Mouse (Mus musculus): ENCODE measurements at regions not wholly inside any gene's neighbourhood (a gene's known extent, or its start where the extent isn't known, plus 50 kb on each side); places are given as distances from the start of the nearest gene placed in this dataset. TPM values are rescaled to one million over a fixed set of nuclear protein-coding genes. Genes with fewer than 3 reads are reported as not detected.

- no peaks in the 10 kb centered on the region for H3K9me3 ChIP-seq (ENCODE audit: low read length)
- no peak overlapping the region for H3K9ac ChIP-seq (replicated peaks; ENCODE audit: low read length)
- no peaks in the 10 kb centered on the region for H3K27me3 ChIP-seq (ENCODE audit: insufficient read depth, low read length)
- H3K36me3 ChIP-seq (ENCODE audit: insufficient read depth, low read length), result no peaks in the 10 kb centered on the region
- ATAC-seq (ENCODE audit: low FRiP score, low TSS enrichment), result no peak
- no peak overlapping the region for H3K4me2 ChIP-seq (replicated peaks; ENCODE audit: low read depth, low read length)
- H3K4me1 ChIP-seq (ENCODE audit: insufficient read depth, low read length), result no peaks in the 10 kb centered on the region
- H3K27ac ChIP-seq (ENCODE audit: low read length), result no peak overlapping the region
- H3K4me3 ChIP-seq (ENCODE audit: low read length), result no peak overlapping the region
Observed at GRCm38 (mm10) chr4:93412695-93413094, 77.4 kb upstream of the Tusc1 start.

- H3K4me2 ChIP-seq (replicated peaks; ENCODE audit: low read depth, low read length), result no peak overlapping the region
- no peak overlapping the region for H3K27ac ChIP-seq (ENCODE audit: low read length)
- H3K36me3 ChIP-seq (ENCODE audit: insufficient read depth, low read length), result no peaks in the 10 kb centered on the region
- 52% methylated on average over 2 of the region's 2 CpGs for WGBS
- no peak overlapping the region for H3K9ac ChIP-seq (replicated peaks; ENCODE audit: low read length)
- H3K4me3 ChIP-seq (ENCODE audit: low read length), result no peak overlapping the region
- no peaks in the 10 kb centered on the region for H3K4me1 ChIP-seq (ENCODE audit: insufficient read depth, low read length)
- ATAC-seq (ENCODE audit: low FRiP score, low TSS enrichment), result no peak
- H3K27me3 ChIP-seq (ENCODE audit: insufficient read depth, low read length), result no peaks in the 10 kb centered on the region
- H3K9me3 ChIP-seq (ENCODE audit: low read length), result no peaks in the 10 kb centered on the region
Observed at GRCm38 (mm10) chr4:93406876-93407275, 71.6 kb upstream of the Tusc1 start.

GRCm38 (mm10) chr4:93400579-93400978 lies 65.3 kb upstream of the Tusc1 start:
- no peak for ATAC-seq (ENCODE audit: low FRiP score, low TSS enrichment)
- Histone ChIP-seq H3K4me3 (ENCODE audit: low read length) (no peak overlapping the region), H3K27me3 (ENCODE audit: insufficient read depth, low read length) (no peaks in the 10 kb centered on the region), H3K27ac (ENCODE audit: low read length) (no peak overlapping the region), H3K9ac (replicated peaks; ENCODE audit: low read length) (no peak overlapping the region), H3K4me2 (replicated peaks; ENCODE audit: low read depth, low read length) (no peak overlapping the region), H3K4me1 (ENCODE audit: insufficient read depth, low read length) (no peaks in the 10 kb centered on the region), H3K9me3 (ENCODE audit: low read length) (no peaks in the 10 kb centered on the region), H3K36me3 (ENCODE audit: insufficient read depth, low read length) (no peaks in the 10 kb centered on the region)

Small RNA genes in the stretch of these regions (microRNA-seq; reads per million reads assigned to microRNA genes)
- not detected for gene Gm22619
